Mouse (Mus musculus) hindbrain, embryonic 10.5 days (tissue): Measurements from ENCODE around the gene Aldh3a2. TPM values are rescaled to one million over a fixed set of nuclear protein-coding genes. Genes with fewer than 3 reads are reported as not detected.
A peak's percentile ranks its signal among the peaks of the same experiment; 100 is the strongest.
"Not testable (repeated sequence)": the region's sequence is repeated elsewhere in the genome, so short reads cannot be mapped to it uniquely, and the experiment has no call there.

Experiments
- DNase-seq: peaks from one replicate; pipeline ENCODE4 v3.0.0-alpha.2; 2017; ENCODE audit warnings: low spot score
- H3K27ac ChIP-seq: fragments of 300-500 bp; sonication (generic); 2 replicates; pipeline ENCODE4 v1.5.1; 2016; ENCODE audit warnings: mild to moderate bottlenecking, moderate library complexity
- H3K27me3 ChIP-seq: fragments of 300-500 bp; sonication (generic); 2 replicates; pipeline ENCODE4 v1.6.1; 2016; ENCODE audit warnings: mild to moderate bottlenecking; ENCODE audit not compliant: poor library complexity, insufficient read depth, severe bottlenecking
- H3K36me3 ChIP-seq: fragments of 300-500 bp; sonication (generic); 2 replicates; pipeline ENCODE4 v1.6.1; 2016; ENCODE audit warnings: mild to moderate bottlenecking, moderate library complexity
- H3K4me1 ChIP-seq: fragments of 300-500 bp; sonication (generic); replicated peaks from 2 replicates; pipeline ENCODE4 v1.6.1; 2016; ENCODE audit warnings: mild to moderate bottlenecking
- H3K4me3 ChIP-seq: fragments of 300-500 bp; sonication (generic); 2 replicates; pipeline ENCODE4 v1.5.1; 2016; ENCODE audit warnings: mild to moderate bottlenecking, moderate library complexity
- H3K9me3 ChIP-seq: fragments of 300-500 bp; sonication (generic); 2 replicates; pipeline ENCODE4 v1.6.1; 2016; ENCODE audit warnings: mild to moderate bottlenecking, moderate library complexity
- WGBS: fragments of 180-500 bp; shearing (Covaris S2); methylation state at CpG from one replicate; pipeline ENCODE4 v1.1.7; 2016; 5-methylcytosine and 5-hydroxymethylcytosine counted together
- polyA plus RNA-seq: library from polyadenylated mRNA; unstranded; fragments of >200 nt; fragmentation: Nextera tagmentation; extraction: Ambion mirVana; gene quantifications from 2 replicates; pipeline ENCODE4 v1.2.1, GENCODE M21; 2016

The Aldh3a2 gene
- polyA plus RNA-seq, 1 experiment from 2014 or later, result 23.6 TPM

DNA sequence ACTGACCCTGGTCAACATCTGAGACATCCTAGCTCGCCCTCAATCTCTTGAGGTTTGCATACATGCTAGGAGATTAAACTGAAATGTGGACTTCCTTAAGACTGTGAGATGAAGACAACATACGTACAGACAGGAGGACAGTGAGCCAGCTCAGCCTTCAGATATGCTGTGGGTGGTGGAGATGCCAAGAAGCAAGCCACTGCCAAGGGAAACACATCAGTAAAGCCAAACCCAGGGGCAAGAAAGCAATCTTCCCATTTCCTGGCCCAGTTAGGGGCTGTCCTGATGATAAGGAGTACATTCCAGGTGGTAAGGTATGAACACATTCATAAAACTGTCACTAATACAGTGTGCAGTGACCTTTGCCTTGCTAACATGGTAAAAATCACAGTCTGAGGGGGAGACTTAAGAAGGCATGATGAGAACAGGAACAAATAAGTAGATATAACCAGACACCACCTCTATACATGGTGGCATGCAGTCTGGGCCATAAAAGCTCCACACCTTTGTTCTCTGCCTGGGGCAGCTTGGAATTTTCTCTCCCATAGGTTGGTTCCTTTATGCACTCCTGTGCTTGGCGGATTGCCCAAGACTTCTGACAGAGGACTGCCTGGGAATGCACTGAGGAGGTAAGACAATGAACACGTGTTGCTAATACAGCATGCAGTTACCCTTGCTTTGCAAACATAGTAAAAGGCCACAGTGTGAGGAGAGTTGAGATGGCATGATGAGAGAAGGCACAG is 67.5 kb downstream of the Aldh3a2 start:
- H3K4me3 ChIP-seq, result no peak overlapping the region

DNA sequence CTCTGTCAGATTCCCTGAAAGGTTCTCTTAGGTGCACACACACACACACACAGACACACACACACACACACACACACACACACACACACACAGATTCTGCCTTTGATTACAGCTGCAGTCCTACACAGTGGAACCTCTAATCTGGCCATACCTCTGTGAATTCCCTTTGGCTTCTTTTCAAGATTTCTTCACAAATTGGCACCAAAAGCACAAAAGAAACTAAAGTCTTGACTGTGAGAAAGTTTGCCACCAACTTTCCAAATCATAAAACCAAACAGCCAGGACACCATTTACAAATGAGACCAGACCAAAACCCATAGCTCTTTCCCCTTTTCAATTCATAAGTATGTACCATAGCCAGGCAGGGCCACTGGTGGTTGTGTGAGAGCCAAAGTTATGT is 69.3 kb downstream of the Aldh3a2 start:
- H3K27me3 ChIP-seq, result no peaks in the 10 kb centered on the region
- no peak overlapping the region for H3K4me3 ChIP-seq
- DNase-seq, result no peak
- H3K27ac ChIP-seq, result no peak overlapping the region
- H3K36me3 ChIP-seq, result no peaks in the 10 kb centered on the region
- no peaks in the 10 kb centered on the region for H3K4me1 ChIP-seq
- no peaks in the 10 kb centered on the region for H3K9me3 ChIP-seq

More for the DNA sequence above, 67.5 kb downstream of the Aldh3a2 start:
- no peak for DNase-seq
- Histone ChIP-seq H3K4me1 (no peaks in the 10 kb centered on the region), H3K27ac (no peak overlapping the region), H3K36me3 (no peaks in the 10 kb centered on the region), H3K27me3 (no peaks in the 10 kb centered on the region), H3K9me3 (no peaks in the 10 kb centered on the region)
- WGBS, result 80% methylated on average over 4 of the region's 4 CpGs

DNA sequence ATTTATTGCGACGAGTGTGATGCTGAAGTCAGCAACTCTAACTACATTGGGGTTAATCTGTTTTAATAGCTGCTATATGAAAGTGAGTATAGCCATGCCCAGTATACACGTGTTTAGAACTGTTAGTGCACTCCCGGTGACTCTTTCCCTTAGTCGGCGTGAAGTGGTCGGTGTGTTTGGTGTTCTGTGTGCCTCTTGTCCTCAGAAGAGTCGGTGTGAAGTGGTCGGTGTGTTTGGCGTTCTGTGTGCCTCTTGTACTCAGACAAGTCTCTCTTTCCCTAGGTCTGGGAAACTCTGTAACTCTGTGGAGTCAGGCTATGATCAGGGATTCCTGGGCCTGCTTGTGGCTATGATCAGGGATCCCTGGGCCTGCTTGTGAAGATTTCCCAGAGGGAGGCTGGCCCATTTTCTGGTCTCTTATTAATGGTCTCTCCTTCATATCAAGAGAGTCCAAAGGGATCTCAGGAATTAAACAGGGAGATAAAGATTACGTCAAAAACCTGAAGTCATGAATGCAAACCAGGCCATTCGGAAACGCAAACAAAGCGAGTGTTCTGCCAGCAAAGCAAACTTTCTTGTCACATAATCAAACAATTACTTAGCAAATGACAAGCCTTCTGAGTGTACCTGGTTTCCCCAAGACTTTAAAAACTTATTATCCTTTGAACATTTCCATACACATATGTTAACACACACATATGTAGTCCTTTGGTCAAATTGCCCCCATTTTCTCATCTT is 70.5 kb downstream of the Aldh3a2 start:
- no peak for DNase-seq
- Histone ChIP-seq H3K27ac (no peak overlapping the region), H3K36me3 (no peaks in the 10 kb centered on the region), H3K4me1 (no peaks in the 10 kb centered on the region), H3K9me3 (no peaks in the 10 kb centered on the region), H3K27me3 (no peaks in the 10 kb centered on the region), H3K4me3 (no peak overlapping the region)
- 87% methylated on average over 14 of the region's 14 CpGs for WGBS

DNA sequence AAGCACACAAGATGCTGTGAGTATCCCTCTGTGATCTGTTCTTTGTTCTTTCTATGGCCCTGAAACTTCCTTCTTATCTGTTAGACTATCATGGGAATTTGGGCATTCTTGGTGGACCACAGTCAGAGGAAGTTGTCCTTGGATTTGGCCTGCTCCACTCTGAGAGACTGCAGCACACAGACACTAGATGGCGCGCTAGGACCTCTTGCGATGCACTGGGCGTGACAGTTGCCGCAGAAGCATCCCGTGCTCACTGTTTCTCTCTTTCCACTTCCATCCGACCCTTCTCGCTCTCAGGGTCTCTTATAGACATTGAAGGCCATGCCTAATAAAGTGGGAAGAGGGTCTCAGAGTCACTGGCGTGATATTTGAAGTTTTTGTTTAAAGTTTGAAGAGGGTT is 73.9 kb downstream of the Aldh3a2 start:
- H3K4me1 ChIP-seq, result no peaks in the 10 kb centered on the region
- H3K9me3 ChIP-seq, result no peaks in the 10 kb centered on the region
- H3K4me3 ChIP-seq, result no peak overlapping the region
- H3K36me3 ChIP-seq, result no peaks in the 10 kb centered on the region
- H3K27me3 ChIP-seq, result no peaks in the 10 kb centered on the region
- WGBS, result 15% methylated on average over 9 of the region's 9 CpGs
- DNase-seq, result peak; percentile 71
- no peak overlapping the region for H3K27ac ChIP-seq

DNA sequence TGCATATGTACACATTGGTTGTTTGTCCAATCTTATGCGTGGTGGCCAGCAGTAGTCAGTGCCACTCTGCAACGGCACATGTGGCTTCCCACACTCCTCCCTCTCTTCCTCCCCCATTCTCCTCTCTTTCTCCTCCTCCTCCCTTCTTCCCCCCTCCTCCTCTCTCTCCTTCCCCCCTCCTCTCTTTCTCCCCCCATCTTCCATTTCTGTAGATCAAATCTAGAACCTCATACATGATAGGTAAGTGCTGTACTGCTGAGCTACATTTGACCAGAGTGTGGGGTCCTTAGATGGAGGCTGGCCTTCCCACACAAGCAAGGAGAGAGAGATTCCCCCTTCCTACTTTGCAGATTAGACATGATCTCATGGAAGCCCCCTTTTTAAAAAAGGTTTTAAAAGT is 74.5 kb downstream of the Aldh3a2 start:
- no peaks in the 10 kb centered on the region for H3K4me1 ChIP-seq
- H3K36me3 ChIP-seq, result no peaks in the 10 kb centered on the region
- no peaks in the 10 kb centered on the region for H3K9me3 ChIP-seq
- H3K27me3 ChIP-seq, result no peaks in the 10 kb centered on the region
- 100% methylated on average over 2 of the region's 2 CpGs for WGBS
- no peak overlapping the region for H3K4me3 ChIP-seq
- H3K27ac ChIP-seq, result no peak overlapping the region
- no peak for DNase-seq

DNA sequence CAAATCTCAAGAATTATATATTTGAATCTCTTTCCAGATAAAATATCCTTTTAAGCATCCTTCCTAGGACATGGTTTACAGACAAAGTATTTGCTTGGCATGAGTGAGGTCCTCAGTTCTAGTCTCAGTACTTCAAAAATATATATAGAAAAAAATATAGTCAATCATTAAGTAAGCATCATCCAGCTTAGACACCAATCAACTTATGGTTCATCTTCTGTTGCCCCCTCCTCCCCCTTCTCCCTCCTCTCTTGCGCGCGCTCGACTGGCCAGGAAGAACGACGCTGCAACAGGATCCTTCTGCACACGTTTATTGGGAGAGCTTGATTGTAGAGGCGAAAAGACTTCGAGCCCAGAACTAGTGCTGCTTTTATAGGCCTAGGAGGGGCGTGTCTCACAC is 75.1 kb downstream of the Aldh3a2 start:
- H3K4me1 ChIP-seq, H3K27me3 ChIP-seq, H3K4me3 ChIP-seq, DNase-seq, H3K9me3 ChIP-seq, H3K27ac ChIP-seq, H3K36me3 ChIP-seq: not testable (repeated sequence)
- 93% methylated on average over 8 of the region's 10 CpGs for WGBS

DNA sequence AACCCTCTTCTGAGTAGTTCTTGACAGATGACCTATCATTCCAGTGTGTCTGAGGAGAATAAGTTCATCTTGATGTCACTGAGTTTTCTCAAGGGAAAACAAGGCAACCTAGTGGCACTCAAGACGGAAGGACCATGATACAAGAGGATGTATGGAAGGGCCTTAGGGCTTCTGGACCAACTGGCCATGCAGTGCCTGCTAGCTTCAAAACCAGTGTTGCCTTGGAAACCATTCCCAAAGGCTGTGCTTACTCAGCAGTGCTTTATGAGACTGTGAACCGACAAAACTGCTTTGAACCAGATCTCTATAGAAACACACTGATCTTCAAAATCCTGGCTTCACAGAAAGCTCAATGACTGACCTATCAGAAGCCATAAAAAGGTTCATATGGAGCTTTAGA is 76.5 kb downstream of the Aldh3a2 start:
- Histone ChIP-seq H3K27me3 (no peaks in the 10 kb centered on the region), H3K9me3 (no peaks in the 10 kb centered on the region), H3K36me3 (no peaks in the 10 kb centered on the region), H3K27ac (no peak overlapping the region), H3K4me3 (no peak overlapping the region), H3K4me1 (no peaks in the 10 kb centered on the region)
- DNase-seq, result no peak
- 72% methylated on average over 2 of the region's 2 CpGs for WGBS

DNA sequence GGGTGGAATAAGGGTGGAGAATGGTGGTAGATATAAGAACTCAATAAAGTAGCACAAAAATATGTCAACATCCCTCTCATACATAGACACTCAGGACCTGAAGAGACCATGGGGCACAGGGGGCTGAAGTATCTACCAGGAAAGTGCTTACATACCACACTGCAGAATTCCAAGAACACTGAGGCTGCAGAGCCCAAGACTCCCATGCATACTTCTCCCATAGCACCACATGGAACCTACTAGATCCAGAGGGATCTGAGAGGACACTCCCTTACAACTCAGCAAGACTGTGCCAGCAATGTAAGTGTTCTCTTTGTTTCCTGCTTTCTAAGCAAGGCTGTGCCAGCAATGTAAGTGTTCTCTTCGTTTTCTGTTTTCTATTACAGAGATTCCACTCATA is 83.4 kb downstream of the Aldh3a2 start:
- Histone ChIP-seq H3K9me3 (no peaks in the 10 kb centered on the region), H3K27me3 (no peaks in the 10 kb centered on the region), H3K4me3 (no peak overlapping the region), H3K27ac (no peak overlapping the region), H3K36me3 (no peaks in the 10 kb centered on the region), H3K4me1 (no peaks in the 10 kb centered on the region; the same call in 1 of the 2 replicates)
- DNase-seq, result no peak
- 80% methylated on average over 1 of the region's 1 CpGs for WGBS

DNA sequence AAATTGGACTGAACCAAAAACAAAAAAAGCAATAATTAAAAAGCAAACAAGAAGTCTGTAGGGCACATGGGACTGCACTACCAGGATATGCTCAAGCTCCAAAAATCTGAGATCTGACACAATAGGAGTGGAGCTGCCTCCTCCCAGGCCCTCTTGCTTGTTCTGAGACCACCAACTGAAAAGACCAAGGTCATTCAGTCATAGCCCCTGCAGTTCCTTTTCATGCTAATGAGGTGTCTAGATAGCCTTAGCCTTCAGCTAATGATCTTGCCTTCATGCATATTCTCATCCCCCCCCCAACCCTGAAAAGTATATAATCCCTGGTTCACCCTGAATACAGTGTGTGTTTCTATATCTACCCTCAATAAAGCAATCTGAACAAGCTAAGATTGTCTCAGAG is 85.6 kb downstream of the Aldh3a2 start:
- no peaks in the 10 kb centered on the region; the same call in 1 of the 2 replicates for H3K4me1 ChIP-seq
- H3K27ac ChIP-seq, result no peak overlapping the region
- no peaks in the 10 kb centered on the region for H3K27me3 ChIP-seq
- no peak overlapping the region for H3K4me3 ChIP-seq
- DNase-seq, result no peak
- no peaks in the 10 kb centered on the region for H3K9me3 ChIP-seq
- no peaks in the 10 kb centered on the region for H3K36me3 ChIP-seq

DNA sequence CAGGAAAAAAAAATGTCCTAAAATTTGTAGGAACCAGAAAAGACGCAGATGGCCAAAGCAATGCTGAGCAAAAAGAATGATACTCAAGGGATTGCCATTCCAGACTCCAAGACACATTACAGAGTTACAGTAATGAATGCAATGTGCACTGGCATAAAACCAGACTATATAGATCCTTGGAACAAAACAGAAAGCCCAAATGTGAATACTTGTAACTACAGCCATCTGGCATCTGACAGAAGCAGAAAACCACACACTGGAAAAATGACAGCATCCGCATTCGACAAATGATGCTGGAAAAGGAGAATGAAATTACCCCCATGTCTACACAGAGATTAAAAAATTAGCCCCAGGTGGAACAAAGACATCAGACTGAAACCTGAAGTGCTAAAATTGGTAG is 86.9 kb downstream of the Aldh3a2 start:
- Histone ChIP-seq H3K4me3 (no peak overlapping the region), H3K27ac (no peak overlapping the region), H3K36me3 (no peaks in the 10 kb centered on the region), H3K4me1 (peaks cover 6% of the 10 kb centered on the region), H3K9me3 (no peaks in the 10 kb centered on the region), H3K27me3 (no peaks in the 10 kb centered on the region)
- 95% methylated on average over 3 of the region's 3 CpGs for WGBS
- no peak for DNase-seq

DNA sequence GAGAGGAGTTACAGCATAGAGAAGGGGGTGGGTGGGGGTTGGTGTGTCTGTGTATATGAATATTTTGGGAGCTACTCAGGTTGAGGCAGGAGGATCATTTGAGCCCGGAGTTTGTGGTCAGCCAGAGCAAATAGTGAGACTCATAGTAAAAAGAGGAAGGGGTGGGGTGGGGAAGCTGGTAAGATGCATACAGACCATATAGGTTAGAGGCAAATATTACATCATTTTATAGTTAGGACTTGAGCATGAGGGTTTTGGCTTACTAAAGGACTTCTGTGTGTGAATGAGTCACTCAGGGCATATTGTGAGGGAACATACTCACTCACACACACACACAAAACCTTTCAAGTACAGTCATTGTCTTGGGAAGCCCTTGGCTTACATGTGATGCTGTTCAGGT is 90.9 kb downstream of the Aldh3a2 start:
- no peak overlapping the region for H3K4me3 ChIP-seq
- H3K27ac ChIP-seq, result peak overlapping the region; percentile 100; the same call in 1 of the 2 replicates
- H3K36me3 ChIP-seq, result peaks cover 11% of the 10 kb centered on the region
- H3K4me1 ChIP-seq, result peaks cover 26% of the 10 kb centered on the region
- no peaks in the 10 kb centered on the region for H3K27me3 ChIP-seq
- DNase-seq, result no peak
- no peaks in the 10 kb centered on the region for H3K9me3 ChIP-seq
- 92% methylated on average over 1 of the region's 1 CpGs for WGBS

DNA sequence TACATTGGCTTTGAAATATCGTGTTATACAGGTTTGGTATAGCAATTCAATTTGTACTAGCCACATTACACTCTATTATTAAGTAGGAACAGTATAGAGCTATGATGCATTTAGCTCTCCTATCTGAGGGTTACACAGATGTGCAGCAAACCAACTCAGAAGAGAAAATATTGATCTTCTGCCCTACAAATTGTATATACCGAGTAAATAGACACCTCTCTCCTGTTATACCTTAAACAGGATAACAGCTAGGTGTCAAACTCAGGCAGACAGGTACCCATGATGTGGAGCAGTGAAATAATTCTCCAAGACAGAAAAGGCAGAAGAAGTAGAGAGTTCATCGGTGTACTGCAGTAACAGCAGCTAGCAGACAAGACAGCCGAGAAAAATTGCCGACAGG is 91.5 kb downstream of the Aldh3a2 start:
- peak overlapping the region; percentile 100 for H3K27ac ChIP-seq
- no peaks in the 10 kb centered on the region for H3K9me3 ChIP-seq
- H3K4me3 ChIP-seq, result peak overlapping the region; percentile 96
- DNase-seq, result no peak
- peaks cover 26% of the 10 kb centered on the region for H3K4me1 ChIP-seq
- H3K36me3 ChIP-seq, result peaks cover 11% of the 10 kb centered on the region
- WGBS, result 73% methylated on average over 5 of the region's 5 CpGs
- H3K27me3 ChIP-seq, result no peaks in the 10 kb centered on the region

DNA sequence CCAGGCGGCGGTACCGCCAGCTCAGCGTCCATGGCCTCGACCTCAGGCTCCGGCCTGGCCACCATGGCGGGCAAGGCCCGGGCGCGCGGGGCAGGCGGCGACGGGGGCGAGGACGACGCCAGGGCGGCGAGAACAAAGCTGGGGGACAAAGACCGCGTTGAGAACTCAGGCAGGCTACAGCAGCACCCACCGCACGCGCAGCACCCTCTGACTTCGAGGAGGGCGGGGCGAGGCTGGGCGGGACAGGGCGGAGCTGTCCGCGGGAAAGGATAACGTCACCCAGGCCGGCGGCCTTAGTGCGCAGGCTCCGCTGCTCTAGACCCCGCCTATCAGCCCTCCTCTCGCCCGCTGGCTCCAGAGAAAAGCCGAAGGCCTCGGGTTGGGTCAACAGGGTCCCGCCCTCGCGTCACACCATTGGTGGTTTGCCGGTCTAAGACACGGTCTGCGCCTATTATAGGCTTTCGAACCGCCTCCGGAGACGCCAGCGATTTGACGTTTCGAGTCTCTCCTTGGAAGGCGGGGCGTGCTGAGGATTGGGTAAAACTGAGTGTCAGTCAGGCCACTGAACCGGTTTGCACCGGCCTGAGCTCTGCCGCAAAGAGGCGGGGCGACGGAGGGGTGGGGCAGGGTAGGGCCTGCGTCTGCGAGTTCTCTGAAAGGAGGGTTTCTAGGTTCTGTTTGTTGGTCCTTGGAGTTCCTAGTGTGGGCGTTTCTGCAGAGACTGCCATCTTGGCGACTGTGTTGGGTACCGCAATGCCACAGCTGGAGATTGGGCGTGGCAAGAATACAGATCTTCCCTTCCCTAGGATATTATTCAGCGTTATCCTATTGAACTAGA is 92.2 kb downstream of the Aldh3a2 start, which contains the start of gene Usp22:
Gene Usp22 (minus strand): TSS at position 235 of the 838 bp plus-strand sequence.
- DNase-seq, result peak; percentile 100
- peak within 1 kb of the TSS; percentile 100 for H3K27ac ChIP-seq
- no peaks in the 10 kb centered on the region for H3K27me3 ChIP-seq
- H3K4me1 ChIP-seq, result peaks cover 26% of the 10 kb centered on the region
- peak within 1 kb of the TSS; percentile 96 for H3K4me3 ChIP-seq
- H3K36me3 ChIP-seq, result peaks cover 17% of the 10 kb centered on the region
- under 1% methylated on average over 69 of the region's 69 CpGs for WGBS
- H3K9me3 ChIP-seq, result no peaks in the 10 kb centered on the region
